Mouse (Mus musculus) ovary, adult 18-20 months (tissue): Measurements from ENCODE around the gene Tmem245.

Experiments
- DNase-seq: peaks from one replicate; pipeline ENCODE4 v3.0.0; 2022; ENCODE audit warnings: low spot score, mixed read lengths

The Tmem245 gene

DNA sequence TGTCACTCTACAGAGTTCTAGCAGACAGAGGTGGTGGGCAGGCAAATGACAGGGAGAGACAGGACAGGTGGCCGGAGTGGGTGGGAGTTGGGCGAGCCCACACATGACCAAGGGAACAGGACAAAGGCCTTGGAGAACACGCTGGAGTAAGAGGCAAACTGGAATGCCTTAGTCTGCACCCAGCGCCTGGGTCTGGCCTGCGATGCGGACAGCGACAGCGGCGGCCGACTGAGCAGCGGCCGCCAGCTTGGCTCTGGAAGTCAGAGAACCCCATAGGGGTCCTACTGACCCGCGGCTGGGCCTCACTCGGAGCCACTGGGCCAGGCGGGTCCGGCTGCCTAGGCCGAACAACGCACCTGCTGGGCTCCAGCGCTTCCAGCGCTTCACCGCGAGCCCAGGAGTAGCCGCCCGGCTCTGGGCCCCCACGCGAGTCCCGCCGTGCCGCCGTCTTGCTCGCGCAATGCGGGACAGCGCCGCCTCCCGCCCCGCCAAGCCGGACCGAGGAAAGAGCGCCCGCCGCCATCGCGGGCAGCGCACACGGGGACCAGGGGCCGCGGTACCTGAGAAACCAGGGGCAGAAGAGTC is 82.7 kb downstream of the Tmem245 start:
- peak; percentile 13 for DNase-seq

DNA sequence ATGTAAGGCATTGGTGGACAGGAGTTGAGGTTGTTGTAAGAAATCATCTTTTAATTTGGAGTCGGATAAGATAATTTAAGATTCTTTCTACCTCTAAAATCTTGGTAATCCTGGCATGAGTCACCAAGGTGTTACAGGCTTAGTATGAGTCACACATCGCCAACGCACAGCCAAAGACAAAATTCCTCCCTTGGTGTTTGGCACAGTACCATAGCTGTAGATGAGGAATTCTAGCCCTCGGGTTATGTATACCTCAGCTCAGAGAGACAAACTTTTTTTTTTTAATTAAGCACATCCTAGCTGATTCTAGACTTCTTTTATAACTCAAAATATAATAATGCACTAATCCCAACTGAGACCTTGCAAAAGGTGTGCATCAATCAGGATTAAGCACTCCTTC is 83.2 kb downstream of the Tmem245 start:
- DNase-seq = no peak

DNA sequence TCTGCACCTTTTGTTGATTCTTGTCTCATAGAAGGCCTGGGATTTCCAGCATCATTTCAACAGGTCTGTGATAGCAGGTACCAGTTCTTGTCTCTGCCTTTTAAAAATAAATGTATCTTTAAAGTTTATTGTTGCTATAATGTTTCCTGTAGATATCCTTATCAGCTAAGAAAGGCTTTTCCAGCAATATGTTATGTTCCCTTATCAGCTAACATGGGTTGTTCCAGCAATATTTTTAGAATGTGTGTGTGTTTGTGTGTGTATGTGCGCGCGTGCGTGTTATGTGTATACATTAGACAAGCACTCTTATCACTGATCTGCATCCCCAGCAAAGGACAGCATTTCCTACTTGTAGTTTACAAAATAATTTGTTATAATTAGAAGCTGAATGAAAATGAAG is 85.7 kb downstream of the Tmem245 start:
- DNase-seq = no peak

DNA sequence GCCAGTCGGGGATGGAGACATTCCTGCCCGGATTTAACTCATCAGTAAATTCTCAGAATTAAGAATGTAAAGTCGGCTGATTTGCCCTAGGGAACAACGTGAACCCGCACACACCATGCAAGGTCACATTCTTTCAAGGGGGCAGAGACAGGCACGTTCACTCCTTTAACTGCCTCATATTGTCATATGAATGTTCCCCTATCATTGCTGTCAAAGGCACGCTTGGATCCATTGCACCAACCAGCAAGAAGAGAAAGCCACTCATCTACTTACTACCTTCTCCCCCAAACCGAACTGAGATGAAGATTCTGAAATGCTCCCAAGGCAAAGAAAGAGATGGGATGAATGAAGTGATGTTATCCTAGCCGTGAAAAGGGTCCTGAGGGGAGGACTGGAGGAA is 88.5 kb downstream of the Tmem245 start:
- no peak for DNase-seq

DNA sequence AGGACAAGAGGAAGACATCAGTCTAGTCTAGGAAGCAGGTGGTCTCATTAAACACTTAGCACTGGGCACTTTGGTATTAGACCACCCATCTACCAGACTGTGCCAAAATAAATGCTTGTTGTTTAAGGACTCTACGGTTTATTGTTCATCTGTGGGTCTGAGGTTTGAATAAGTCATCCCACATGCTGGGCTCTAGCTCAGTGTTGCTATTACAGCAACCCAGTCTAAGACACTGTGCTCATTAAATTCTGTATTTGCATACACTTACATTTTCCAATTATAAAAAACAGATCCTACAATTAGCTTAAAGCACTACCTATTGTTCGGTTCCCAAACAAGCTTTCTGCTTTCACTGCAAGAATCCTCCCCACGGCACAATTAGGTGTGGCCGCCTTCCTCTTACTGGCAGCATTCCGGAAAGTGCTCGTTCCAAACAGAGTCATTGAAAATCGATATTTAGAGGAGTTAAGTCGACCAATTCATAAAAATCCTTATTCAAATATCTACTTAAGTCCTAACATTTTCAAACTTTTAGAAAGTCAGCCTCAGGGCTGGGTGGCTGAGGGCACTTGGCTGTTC is 90.8 kb downstream of the Tmem245 start:
- no peak for DNase-seq

DNA sequence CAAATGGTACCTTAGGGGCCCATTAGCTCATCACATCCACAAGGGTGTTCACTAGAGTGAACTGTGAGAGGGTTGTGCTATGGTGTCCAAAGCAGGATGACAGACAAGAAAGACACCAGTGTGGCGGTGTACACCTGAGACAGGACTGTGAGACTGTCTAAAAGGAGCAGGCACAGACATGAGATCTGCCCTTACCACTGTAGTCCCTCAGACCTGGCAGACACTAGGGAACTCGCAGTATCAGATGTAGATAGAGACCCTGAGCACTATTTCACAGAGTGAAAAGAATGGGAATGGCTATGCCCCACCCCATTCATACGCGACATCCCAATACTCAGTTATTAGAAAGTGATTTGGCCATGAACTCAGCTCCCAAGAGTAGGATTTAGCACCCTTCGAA is 91.3 kb downstream of the Tmem245 start:
- DNase-seq = no peak

DNA sequence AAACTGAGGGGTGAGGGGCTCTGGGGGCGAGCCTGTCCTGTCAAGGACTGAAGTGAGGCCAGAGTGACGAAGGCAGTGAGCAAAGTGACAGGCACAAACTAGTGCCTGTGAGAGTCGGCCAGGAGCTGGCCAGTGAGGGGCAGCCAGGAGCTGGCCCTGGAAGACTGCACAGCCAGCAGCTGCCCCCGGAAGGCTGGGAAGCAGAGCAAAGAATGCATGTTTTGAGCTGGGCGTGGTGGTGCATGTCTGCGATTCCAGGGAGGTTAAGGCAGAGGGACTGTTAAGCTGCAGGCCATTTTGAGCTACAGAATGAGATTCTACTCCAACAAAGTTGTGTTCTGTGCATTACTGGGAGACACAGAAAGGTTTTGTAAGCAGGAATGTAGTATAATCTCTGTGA is 96.5 kb downstream of the Tmem245 start:
- no peak for DNase-seq

DNA sequence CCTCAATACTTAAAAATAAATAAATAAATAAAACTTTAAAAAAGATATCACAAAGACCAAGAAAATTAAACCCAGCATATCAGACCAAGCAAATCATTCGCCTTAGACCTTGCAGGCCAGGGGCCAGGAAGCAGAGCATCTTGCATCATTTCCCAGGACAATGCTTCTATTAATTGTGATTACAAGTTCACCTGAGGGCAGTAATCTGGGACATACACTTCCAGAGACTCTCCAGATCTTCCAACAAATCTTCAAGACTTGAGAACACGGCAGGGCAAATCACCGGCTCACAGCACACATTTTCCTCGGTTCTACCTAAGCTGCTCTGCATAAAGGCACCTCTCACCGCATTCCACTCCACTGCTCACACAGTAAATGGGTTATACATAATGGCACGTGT is 99.2 kb downstream of the Tmem245 start:
- no peak for DNase-seq

DNA sequence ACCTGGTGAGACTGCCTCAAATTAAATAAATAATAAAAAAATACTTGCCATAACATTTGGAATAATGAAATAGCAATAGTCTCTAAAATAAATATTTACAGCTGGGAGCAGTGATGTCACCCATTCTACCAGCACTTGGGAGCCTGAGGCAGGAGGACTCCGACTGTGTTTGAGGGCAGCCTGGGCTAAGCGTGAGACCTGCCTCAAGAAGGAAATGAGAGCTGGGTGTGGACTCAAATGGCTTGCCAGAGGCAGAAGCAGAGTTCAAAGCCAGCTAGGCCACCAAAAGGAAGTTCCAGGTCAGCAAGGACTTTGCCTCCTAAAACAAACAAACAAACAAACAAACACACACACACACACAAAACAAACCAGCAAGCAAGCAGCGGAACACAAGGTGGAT is 99.8 kb downstream of the Tmem245 start:
- DNase-seq = no peak

DNA sequence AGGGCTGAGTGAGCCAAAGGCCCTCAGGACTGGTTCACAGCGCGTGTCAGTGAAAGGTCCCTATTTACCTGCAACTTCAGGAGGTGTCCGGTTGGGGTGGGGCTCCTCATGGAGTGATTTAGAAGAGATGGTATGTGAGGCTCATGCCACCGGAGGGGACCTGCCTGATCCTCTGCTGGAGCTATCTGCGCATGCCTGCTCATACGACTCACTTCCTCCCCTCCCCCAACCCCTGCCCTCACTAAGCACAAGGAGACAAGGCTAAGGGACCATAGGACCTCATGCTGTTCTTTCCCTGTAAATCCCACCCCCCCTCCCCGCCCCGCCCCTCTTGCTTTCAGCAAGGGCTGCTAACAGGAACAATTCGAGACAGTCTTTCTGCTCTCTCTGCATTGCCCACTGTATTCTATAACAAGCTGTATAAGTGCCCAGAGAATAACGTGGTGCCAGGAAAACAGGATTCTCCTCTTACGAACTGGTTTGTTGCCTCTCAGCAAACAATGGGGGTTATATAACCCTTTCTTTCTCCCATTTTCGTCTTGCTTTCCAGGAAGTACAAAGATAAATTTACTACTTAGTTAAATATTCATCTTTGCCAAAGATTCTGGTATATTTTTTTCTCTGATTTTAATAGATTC is 101.2 kb downstream of the Tmem245 start:
- no peak for DNase-seq

DNA sequence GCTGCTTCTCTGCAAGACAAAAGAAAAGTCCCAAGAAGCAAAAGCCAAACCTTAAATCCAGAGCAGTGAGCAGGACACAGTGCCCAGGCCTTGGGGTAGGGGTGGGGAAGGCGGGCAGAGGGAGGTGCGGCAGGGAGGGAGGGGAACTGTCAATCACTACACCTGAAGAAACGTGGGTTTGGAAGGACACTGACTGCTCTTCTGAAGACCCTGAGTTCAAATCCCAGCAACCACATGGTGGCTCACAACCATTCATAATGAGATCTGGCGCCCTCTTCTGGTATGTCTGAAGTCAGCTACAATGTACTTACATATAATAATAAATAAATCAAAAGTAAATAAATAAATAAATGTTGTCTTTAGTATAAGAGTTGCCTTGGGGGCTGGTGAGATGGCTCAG is 102.3 kb downstream of the Tmem245 start:
- no peak for DNase-seq

DNA sequence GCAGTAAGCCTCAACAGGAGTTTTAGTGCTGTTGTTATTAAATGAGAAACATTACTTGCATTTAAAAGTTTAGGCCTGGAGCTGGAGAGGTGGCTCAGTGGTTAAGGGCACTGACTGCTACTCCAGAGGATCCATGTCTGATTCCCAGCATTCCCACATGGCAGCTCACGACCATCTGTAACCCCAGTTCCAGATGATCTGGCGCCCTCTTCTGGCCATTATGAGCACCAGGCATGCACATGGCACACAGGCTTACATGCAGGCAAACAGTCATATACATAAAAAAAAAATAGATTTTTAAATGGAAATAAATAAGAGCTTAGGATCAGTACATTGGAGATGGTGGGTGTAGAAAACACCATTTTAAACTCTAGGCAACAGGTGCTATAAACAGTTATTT is 103.3 kb downstream of the Tmem245 start:
- DNase-seq = no peak

DNA sequence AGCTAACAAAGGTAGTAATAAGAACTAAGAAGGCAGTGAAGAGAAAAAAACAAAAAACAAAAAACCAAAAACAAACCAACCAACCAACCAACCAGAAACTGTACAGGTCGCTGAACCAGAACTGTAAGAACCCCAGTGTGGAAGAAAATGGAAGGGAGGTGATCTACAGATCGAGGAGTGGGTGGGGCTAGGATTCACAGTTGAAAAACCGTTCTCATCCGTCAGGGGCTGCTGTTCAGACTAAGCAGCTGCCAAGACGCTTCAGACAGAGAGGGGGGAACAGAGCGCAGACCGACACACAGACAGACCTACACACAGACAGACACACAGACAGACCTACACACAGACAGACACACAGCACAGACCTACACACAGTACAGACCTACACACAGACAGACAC is 104.7 kb downstream of the Tmem245 start:
- DNase-seq = no peak

DNA sequence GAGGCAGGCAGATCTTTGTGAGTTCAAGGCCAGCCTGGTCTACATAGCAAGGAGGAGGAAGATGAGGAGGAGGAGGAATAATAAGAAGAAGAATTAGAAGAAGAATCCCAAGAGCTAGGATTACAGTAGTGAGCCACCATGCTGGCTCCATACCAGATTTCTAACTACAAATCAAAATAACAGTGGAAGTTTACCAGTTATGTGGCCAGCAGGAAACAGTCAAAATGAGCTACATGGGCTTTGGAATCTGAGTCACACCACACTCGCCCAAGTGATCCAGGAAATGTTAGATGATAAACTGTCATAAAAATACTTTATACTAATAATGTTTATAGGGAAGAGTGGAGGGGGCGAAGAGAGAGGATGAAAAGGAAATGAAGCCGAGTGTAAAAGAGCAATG is 106.9 kb downstream of the Tmem245 start:
- no peak for DNase-seq

DNA sequence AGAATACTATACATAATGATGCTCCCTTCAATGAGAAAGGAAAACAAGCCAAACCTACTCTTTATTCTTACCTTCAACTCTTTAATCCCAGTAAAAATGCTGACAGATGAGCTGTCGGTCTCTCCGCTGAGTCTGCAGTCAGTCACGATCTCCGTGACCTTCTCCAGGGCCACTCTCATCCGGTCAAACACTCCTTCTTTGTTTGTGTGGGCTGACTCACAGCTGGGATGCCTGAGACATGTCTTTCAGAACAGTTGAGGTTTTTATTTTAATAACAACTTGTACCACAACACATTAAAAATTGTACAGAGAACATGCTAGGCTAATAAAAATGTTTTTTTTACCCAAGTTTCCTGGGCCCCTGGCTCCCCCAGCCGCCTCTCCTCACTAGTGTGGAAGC is 109.6 kb downstream of the Tmem245 start:
- DNase-seq = peak; percentile 23

DNA sequence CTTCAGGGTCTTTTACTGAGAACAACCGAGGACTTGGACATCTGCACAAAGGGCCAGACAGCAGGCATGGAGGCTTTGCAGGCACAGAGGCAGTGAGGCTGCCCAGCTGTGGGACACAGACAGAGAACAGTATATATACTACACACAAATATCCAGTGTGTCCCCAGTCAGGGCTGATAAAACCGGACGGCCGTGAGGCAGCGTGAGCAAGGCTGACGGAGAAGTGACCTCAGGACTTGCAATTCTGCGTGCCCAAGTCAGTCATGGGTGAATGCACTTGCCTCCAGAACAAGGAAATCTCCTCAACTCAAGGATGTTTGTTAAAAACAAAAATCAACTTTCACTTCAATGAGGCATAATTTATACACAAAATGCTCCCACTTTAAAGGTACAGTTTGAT is 115.2 kb downstream of the Tmem245 start:
- peak; percentile 38 for DNase-seq

DNA sequence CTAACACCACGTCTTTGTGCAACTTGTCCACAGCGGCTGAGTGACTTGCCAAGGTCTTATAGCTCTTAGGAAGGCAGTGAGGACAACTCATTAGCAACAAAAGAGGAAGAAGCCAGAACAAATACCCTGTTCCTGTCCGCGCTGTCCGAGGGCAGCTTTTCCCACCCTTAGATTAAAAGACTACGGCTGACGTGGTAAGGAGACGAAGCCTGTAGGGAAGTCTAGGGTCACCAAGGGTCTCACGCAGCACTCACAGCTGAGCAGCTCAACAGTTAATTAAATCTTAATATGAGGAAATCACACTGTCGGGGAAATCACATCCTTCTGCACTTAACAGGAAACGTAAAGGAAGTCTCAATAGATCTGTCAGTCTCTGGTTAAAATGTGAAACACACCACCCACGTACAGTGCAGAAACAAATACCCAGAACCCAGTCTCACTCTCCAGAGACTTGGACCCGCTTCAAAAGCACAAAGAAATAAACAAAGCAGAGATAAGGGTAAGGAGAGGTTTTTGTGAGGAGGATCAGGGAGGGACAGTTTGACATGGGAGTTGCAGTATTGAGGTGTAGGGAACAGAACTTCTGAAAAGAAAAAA is 116.1 kb downstream of the Tmem245 start:
- peak; percentile 21 for DNase-seq

DNA sequence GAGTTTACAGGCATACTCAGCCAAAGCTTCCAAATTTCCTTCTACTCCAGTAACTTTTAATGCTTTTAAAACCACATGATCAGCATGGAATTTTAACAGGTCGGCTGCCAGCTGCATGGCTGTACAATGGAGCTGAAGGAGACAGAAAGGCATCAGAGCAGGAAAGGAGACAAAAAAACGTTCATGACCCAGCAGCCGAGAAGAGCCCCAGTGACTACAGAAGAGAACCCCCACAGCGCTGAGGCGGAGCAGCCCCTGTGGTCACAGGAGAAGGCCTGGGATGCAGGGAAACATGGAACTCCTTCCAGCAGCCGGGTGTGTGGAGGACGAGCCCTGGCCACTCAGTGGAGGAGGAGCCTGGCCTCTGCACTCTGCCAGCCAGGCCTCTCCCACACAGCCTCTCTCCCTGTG is 117.7 kb downstream of the Tmem245 start:
- peak; percentile 73 for DNase-seq

DNA sequence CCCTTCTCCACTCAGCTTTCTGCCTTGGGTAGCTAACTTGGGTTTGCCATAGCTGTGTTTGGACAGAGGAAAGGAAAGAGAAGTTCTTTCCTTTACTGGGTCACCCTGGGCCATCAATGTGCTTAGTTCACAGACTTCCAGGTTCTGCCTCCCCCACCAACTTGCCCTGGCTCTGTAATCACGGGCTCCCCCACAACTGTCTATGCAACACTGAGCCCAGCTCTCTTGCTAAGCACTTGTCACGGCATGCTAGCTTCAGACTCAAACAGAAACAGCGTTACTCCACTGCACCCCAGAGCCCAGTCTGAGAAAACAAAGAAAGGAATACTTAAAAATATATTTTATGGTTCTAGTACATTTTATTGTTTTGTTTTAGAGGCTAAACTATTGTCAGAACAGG is 118.3 kb downstream of the Tmem245 start:
- no peak for DNase-seq

DNA sequence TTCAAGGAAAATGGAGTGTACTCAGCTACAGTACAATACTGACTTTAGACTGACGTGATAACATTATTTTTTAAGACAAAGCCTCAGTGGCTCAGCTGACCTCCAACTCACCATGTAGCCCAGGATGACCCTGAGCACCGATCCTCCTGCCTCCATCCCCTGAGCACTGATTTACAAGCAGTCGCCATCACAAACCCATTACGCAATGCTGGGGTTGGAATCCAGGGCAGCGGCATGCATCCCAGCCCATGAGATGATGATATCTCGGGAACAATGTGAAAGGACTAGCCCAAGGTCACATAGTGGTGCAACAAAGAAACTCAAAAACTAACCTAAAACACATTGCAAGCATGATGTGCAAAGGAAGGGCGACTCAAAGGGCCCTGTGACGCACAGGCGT is 123.0 kb downstream of the Tmem245 start:
- DNase-seq = peak; percentile 24

DNA sequence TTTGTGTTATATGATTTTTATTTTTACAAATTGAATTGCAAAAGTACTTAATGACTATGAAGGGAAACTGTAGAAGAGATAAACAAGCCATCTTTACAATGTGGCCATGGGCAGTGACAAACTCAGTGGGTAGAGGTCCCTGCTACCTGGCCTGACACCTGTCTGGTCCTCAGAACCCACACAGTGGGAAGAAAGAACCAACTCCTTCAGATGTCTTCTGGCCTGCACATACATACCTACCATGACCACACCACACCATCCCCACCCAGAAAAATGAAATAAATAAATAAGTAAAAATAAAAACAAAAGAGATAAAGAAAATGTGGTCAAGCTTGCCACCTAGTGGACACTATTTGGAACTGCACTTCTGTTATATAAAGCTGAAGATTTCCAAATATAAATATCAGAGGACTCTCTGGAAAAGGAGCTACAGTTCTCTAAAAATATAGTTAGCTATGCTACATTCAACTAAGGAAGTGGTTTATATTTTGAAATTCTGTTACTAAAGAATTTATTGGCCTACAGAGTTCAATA is 127.2 kb downstream of the Tmem245 start:
- DNase-seq = no peak
